Mouse (Mus musculus) T-helper 2 cell (primary cell): ENCODE data around the gene B4galt1.

Experiments
- in situ Hi-C: fragments of 300-600 bp; cut with MboI, MseI; formaldehyde crosslinking; loops from one replicate; pipeline ENCODE4 v1.15.1; 2025; ENCODE audit warnings: high pct_unique_total_duplicates

The B4galt1 gene

GRCm38 (mm10) chr4:40872129-40872528 lies 18.3 kb upstream of the B4galt1 start:
- in situ Hi-C loops = no loop called here

GRCm38 (mm10) chr4:40870206-40870605 lies 16.4 kb upstream of the B4galt1 start:
- in situ Hi-C loops = no loop called here

GRCm38 (mm10) chr4:40868554-40869232 lies 14.9 kb upstream of the B4galt1 start:
- in situ Hi-C loops = no loop called here

DNA sequence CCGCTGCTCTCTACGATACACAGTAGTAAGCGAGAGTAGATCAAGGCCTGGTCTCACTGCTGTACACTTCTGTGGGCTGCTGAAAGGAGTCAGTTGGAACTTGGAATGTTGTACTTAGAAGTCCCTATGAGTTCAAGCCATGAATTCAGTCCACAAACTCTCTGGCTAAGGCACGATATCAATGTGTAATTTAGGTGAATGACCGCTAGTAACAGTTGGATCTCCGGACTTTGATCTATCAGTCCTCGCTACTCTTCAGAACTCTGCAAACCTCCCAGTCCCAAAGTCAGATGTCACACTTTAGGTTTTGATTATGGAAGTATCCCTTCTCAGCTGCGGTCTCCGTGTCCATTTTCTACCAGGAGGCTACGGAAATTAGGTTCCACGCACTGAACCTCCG lies 10.6 kb upstream of the B4galt1 start:
- in situ Hi-C loops = no loop called here

DNA sequence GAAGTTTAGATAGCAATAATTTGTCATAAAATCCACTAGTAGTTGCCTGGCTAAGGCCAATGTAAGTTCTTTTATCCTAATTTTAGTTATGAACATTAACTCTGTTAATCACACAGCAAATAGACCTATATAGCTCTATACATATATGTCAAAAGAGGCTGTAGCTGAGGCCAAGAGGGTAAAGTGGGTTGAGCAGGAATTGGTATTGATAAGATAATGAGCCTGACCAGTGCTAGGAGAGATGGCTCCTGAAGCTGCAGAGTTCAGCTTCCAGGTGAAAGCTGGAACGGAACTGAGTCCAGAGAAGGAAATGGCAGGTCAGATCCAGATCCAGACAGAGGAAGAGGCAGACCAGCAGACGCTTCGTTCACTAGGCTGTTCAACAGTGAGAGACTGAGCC lies 9.5 kb upstream of the B4galt1 start:
- in situ Hi-C loops = no loop called here

DNA sequence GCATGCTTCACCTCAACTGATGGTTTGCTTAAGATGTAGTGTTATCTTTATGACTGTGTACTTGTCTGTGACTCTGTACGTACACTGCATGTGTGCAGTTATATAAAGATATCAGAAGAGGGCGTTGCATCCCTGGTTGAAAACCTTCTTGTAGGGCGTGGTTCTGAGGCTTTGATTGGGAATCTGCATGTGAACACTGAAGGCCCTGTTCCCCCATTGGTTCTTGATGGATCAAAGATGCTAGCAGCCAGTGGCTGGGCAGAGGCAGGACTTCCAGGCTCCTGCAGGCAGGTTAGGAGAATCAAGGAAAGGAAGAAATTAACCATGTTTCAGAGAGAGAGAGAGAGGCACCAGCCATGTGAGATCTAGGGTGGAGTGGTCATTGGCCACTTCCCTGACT lies 7.3 kb upstream of the B4galt1 start:
- in situ Hi-C loops = no loop called here

- in situ Hi-C loops = loop anchor here (5.0 kb wide), 1 partner anchor 94 kb away; no protein-coding TSS in a partner anchor
Observed at GRCm38 (mm10) chr4:40857824-40858346, 4.1 kb upstream of the B4galt1 start.

GRCm38 (mm10) chr4:40856571-40856970 lies 2.8 kb upstream of the B4galt1 start:
- in situ Hi-C loops = loop anchor here (5.0 kb wide), 1 partner anchor 96 kb away; no protein-coding TSS in a partner anchor

GRCm38 (mm10) chr4:40854387-40854933 lies 655 bp upstream of the B4galt1 start:
- in situ Hi-C loops = loop anchor here (5.0 kb wide), 1 partner anchor 82 kb away; no protein-coding TSS in a partner anchor

- in situ Hi-C loops = loop anchor here (5.0 kb wide), 1 partner anchor 81 kb away; no protein-coding TSS in a partner anchor
Observed at GRCm38 (mm10) chr4:40852861-40853564, 792 bp downstream of the B4galt1 start.

DNA sequence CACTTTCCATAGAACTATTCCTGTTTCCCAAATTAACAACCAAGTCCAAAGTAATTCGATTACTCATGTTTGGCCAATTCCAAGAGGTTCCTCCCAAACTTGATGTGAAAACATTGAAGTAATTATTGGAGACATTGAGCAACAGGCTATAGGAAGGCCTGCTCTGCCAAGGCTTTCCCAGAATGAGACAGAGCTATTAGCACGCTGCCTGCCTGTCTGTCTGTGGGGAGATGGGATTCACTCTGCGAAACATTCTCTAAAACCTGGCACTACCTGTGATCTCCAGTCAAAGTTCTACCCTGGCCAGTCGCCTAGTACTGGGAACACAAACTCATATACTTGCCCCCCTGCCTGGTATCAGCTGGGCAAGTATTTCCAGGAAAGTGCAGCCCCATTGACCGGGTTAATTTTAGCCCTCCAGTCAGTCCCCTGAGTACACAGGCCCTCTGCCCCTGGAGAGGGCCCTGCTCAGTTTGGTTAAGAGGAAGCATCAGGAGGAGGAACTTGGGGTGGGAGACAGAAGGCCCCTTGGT lies 1.5 kb downstream of the B4galt1 start:
- in situ Hi-C loops = loop anchor here (5.0 kb wide), 1 partner anchor 80 kb away; no protein-coding TSS in a partner anchor

GRCm38 (mm10) chr4:40851763-40852248 lies 2.0 kb downstream of the B4galt1 start:
- in situ Hi-C loops = loop anchor here (5.0 kb wide), 1 partner anchor 80 kb away; no protein-coding TSS in a partner anchor

DNA sequence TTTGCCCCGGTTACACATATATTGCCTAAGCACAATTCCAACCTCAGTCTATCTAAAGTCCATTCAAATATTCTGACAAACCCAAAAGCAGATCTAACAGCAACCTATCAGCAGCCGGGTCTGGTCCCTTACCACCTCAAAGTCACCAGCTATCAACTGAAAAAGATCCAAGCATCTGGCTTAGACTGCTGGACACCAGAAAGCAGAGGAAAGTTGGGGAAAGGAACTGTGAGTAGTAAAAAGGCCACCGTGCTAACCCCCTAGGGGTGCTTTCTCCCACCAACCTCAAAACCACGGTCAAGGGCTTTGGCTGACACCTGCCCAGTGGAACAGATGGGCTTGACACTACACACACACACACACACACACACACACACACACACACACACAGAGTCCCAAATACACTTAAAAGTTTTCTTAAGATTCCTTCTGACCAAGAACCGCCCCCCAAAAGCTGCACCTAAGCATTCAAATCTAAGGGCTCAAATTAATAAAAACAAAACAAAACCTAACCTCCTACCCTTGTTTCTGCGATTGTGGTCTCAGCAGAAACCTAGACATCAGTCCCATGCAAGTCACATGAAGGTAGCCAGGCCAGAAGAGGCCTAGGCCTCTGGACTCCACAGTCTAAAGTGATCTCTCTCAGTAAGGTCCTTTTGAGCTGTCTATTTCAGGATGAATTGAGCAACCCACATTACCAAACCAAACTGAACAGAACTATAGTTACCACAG lies 2.6 kb downstream of the B4galt1 start:
- in situ Hi-C loops = loop anchor here (5.0 kb wide), 1 partner anchor 79 kb away; no protein-coding TSS in a partner anchor

DNA sequence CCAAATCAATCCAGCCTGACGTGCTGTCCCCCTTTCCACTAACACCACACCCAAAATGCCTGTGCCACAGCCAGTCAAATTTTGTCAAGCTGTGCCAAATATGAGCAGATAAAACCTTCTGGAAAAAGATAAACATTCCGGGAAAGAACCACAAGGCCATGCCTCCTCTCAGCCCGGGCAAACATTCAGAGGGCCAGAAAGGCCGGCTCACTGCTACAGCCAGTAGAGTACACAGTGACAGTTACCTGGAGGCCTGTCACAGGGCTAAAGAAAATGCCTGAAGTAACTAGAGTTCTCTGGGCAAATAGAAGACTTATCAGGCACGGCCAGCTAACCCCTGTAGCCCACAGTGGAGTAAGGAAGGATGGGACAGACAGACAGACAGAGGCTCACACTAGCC lies 3.2 kb downstream of the B4galt1 start:
- in situ Hi-C loops = loop anchor here (5.0 kb wide), 1 partner anchor 78 kb away; no protein-coding TSS in a partner anchor

DNA sequence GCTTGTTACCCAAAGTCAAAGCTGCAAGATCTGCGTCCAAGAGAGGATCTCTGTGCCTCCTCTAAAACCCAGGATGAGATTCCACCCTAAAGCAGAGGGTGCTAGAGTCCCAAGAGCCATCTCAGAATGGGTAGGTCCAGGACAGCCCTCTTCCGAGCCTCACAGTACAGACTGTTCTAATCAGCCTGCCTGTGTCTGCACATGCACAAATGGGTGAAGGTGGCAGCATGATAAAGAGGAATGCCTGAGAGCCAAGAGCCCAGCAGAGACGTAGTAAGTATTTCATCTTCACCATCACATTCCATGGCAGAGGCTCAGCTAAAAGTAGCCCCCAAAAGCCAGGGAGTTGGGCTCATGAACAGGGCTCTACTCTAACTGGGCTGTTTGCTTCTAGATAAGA lies 4.3 kb downstream of the B4galt1 start:
- in situ Hi-C loops = loop anchor here (10.0 kb wide), 1 partner anchor 865 kb away; the partner anchor contains the start of gene Rpp25l

GRCm38 (mm10) chr4:40848246-40848645 lies 5.6 kb downstream of the B4galt1 start:
- in situ Hi-C loops = loop anchor here (10.0 kb wide), 1 partner anchor 867 kb away; the partner anchor contains the start of gene Rpp25l

- in situ Hi-C loops = loop anchor here (10.0 kb wide), 1 partner anchor 868 kb away; the partner anchor contains the start of gene Rpp25l
Observed at GRCm38 (mm10) chr4:40847160-40847559, 6.6 kb downstream of the B4galt1 start.

GRCm38 (mm10) chr4:40846143-40846931 lies 7.5 kb downstream of the B4galt1 start:
- in situ Hi-C loops = loop anchor here (10.0 kb wide), 1 partner anchor 868 kb away; the partner anchor contains the start of gene Rpp25l
